Mouse (Mus musculus): ENCODE results near the gene Plekhm3.

DNA sequence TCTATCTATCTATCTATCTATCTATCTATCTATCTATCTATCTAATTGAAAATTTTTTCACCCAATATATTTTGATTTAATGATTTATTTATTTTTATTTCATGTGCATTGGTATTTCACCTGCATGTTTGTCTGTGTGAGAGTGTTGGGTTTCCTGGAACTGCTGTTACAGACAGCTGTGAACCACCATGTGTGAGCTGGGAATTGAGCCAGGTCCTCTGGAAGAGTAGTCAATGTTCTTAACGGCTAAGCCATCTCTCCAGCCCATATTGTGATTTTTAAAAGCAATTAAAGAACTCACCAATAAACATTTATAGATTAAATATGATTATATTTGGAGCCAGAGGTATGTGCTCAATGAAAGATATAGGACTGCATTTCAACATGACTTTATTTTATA, 148.9 kb downstream of the Plekhm3 start:
- TF ChIP-seq GATA1 (IDR thresholded peaks at IDR 0.05; ENCODE audit: borderline replicate concordance, low read length), result no peak
- no peak for TF ChIP-seq FLI1 (IDR thresholded peaks at IDR 0.05; ENCODE audit: low read length)
